Mouse (Mus musculus): Measurements from ENCODE around the gene Trim21. TPM values are rescaled to one million over a fixed set of nuclear protein-coding genes. Genes with fewer than 3 reads are reported as not detected.
A peak's percentile ranks its signal among the peaks of the same experiment; 100 is the strongest.

The Trim21 gene
- polyA plus RNA-seq (2015; fragmentation: Nextera tagmentation; extraction: Ambion mirVana): 0.51 and 0.64 TPM in 2 replicates

- H3K4me1 ChIP-seq: peaks cover 8% of the 10 kb centered on the region
- peak within 1 kb of the TSS; percentile 64 for H3K4me3 ChIP-seq
- ATAC-seq (ENCODE audit: extremely low read depth, insufficient number of reproducible peaks, low FRiP score, low TSS enrichment): peak; percentile 82; the same call in 1 of the 2 replicates
- H3K9ac ChIP-seq: peak within 1 kb of the TSS; percentile 83
- 21% methylated on average over 10 of the region's 10 CpGs for WGBS
- peak within 1 kb of the TSS; percentile 81 for H3K4me2 ChIP-seq
- peaks cover 1% of the 10 kb centered on the region; the same call in 1 of the 2 replicates for H3K36me3 ChIP-seq
- H3K27ac ChIP-seq (replicated peaks): 0 out of 2 replicates have a peak within 1 kb of the TSS, but pooled peaks have one; percentile 14
- H3K27me3 ChIP-seq (replicated peaks): no peaks in the 10 kb centered on the region
- no peaks in the 10 kb centered on the region for H3K9me3 ChIP-seq
Observed at GRCm38 (mm10) chr7:102564999-102565997, at the start of gene Trim21. Gene Trim21, minus strand, starts transcription at chr7:102565486.

DNA sequence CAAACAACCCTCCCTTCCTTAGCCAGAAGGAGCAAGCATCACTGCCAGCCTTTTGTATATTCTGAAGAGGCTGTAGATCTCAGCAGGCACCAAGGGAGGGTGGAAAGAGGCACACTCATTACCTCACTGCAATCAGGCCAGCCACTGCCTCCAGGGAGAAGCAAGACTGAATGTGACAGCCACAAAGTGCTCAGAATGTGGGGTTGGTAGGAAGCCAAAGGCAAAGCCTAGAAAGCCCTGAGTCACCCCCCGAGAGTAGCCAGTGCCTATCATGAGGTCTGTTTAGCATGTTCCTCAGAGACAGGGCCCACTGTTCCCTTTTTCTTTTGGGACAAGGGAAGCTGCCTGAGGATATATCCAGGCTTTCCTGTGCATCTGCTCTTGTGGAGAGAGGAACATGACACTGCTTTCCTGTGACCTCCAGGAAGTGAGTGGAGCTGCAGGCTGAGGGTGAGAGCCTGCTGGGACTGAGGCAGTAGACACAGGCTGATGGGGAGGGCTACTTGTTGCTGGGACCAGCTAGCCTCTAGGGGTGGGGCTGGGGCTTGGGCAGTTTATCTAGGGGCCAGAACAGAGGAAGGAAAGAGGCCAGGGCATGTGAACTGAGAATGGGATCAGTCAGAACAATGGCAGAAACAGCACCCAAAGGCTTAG is 32.2 kb upstream of the Trim21 start, which contains the start of gene Olfr552:
Gene Olfr552, plus strand, starts transcription at position 393 of the 654 bp plus-strand sequence.
- WGBS: 33% methylated on average over 1 of the region's 1 CpGs
- H3K9me3 ChIP-seq: no peaks in the 10 kb centered on the region
- H3K27me3 ChIP-seq (replicated peaks): no peaks in the 10 kb centered on the region
- H3K4me2 ChIP-seq: no peak within 1 kb of the TSS
- no peak within 1 kb of the TSS for H3K4me3 ChIP-seq
- no peak within 1 kb of the TSS for H3K9ac ChIP-seq
- no peak within 1 kb of the TSS for H3K27ac ChIP-seq (replicated peaks)
- H3K36me3 ChIP-seq: no peaks in the 10 kb centered on the region
- no peak for ATAC-seq (ENCODE audit: extremely low read depth, insufficient number of reproducible peaks, low FRiP score, low TSS enrichment)
- H3K4me1 ChIP-seq: no peaks in the 10 kb centered on the region

GRCm38 (mm10) chr7:102591786-102592185 is 26.5 kb upstream of the Trim21 start, which contains the start of gene Olfr551:
Gene Olfr551, minus strand, starts transcription at chr7:102591886.
- Histone ChIP-seq H3K27ac (replicated peaks) (no peak within 1 kb of the TSS), H3K9ac (no peak within 1 kb of the TSS), H3K4me3 (no peak within 1 kb of the TSS), H3K36me3 (no peaks in the 10 kb centered on the region), H3K27me3 (replicated peaks) (no peaks in the 10 kb centered on the region), H3K4me1 (no peaks in the 10 kb centered on the region), H3K4me2 (no peak within 1 kb of the TSS), H3K9me3 (no peaks in the 10 kb centered on the region)
- 87% methylated on average over 3 of the region's 3 CpGs for WGBS
- no peak for ATAC-seq (ENCODE audit: extremely low read depth, insufficient number of reproducible peaks, low FRiP score, low TSS enrichment)

- ATAC-seq (ENCODE audit: extremely low read depth, insufficient number of reproducible peaks, low FRiP score, low TSS enrichment): no peak
Observed at GRCm38 (mm10) chr7:102575998-102576397, 10.7 kb upstream of the Trim21 start.

GRCm38 (mm10) chr7:102573174-102573830 is 8.0 kb upstream of the Trim21 start:
- H3K4me1 ChIP-seq: no peaks in the 10 kb centered on the region
- H3K36me3 ChIP-seq: no peaks in the 10 kb centered on the region
- H3K27me3 ChIP-seq (replicated peaks): no peaks in the 10 kb centered on the region
- WGBS: 60% methylated on average over 3 of the region's 3 CpGs
- no peak overlapping the region for H3K27ac ChIP-seq (replicated peaks)
- H3K9me3 ChIP-seq: no peaks in the 10 kb centered on the region
- no peak overlapping the region for H3K9ac ChIP-seq
- no peak overlapping the region for H3K4me2 ChIP-seq
- H3K4me3 ChIP-seq: no peak overlapping the region
- ATAC-seq (ENCODE audit: extremely low read depth, insufficient number of reproducible peaks, low FRiP score, low TSS enrichment): no peak

More at GRCm38 (mm10) chr7:102575998-102576397, 10.7 kb upstream of the Trim21 start:
- WGBS: 60% methylated on average over 6 of the region's 6 CpGs
- no peaks in the 10 kb centered on the region for H3K36me3 ChIP-seq
- no peak overlapping the region for H3K4me2 ChIP-seq
- no peaks in the 10 kb centered on the region for H3K9me3 ChIP-seq
- no peak overlapping the region for H3K4me3 ChIP-seq
- H3K9ac ChIP-seq: no peak overlapping the region
- no peaks in the 10 kb centered on the region for H3K27me3 ChIP-seq (replicated peaks)
- no peak overlapping the region for H3K27ac ChIP-seq (replicated peaks)
- no peaks in the 10 kb centered on the region for H3K4me1 ChIP-seq

DNA sequence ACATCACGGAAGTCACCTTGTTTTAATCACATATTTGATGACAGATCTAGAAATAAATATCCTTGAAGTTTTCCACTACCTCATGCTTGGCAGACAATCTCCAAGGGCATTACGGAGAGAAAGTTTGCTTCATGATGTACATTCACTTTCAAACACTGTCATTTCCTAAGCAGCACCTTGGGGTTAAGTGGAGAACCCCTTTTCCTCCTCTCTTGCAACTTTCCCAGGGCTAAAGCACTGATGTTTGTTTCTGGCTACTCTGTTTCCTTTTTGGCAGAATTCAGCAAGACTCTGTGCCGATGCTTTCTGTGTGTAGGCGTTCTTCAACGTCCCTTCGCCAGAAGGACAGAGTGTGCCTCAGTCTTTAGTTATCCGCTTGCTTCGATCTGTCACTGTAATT is 5.9 kb upstream of the Trim21 start, which contains the start of gene Olfr550:
Gene Olfr550, plus strand, starts transcription at position 301 of the 400 bp plus-strand sequence.
- no peak within 1 kb of the TSS for H3K9ac ChIP-seq
- H3K4me2 ChIP-seq: no peak within 1 kb of the TSS
- ATAC-seq (ENCODE audit: extremely low read depth, insufficient number of reproducible peaks, low FRiP score, low TSS enrichment): no peak
- H3K4me3 ChIP-seq: no peak within 1 kb of the TSS
- H3K9me3 ChIP-seq: no peaks in the 10 kb centered on the region
- no peaks in the 10 kb centered on the region for H3K36me3 ChIP-seq
- no peak within 1 kb of the TSS for H3K27ac ChIP-seq (replicated peaks)
- whole genome bisulfite sequencing: 80% methylated on average over 8 of the region's 8 CpGs
- H3K4me1 ChIP-seq: no peaks in the 10 kb centered on the region
- no peaks in the 10 kb centered on the region for H3K27me3 ChIP-seq (replicated peaks)

- Histone ChIP-seq H3K9me3 (no peaks in the 10 kb centered on the region), H3K4me1 (peaks cover 8% of the 10 kb centered on the region), H3K27me3 (replicated peaks) (no peaks in the 10 kb centered on the region), H3K36me3 (no peaks in the 10 kb centered on the region), H3K9ac (no peak overlapping the region), H3K4me2 (no peak overlapping the region), H3K4me3 (no peak overlapping the region), H3K27ac (replicated peaks) (no peak overlapping the region)
- no peak for ATAC-seq (ENCODE audit: extremely low read depth, insufficient number of reproducible peaks, low FRiP score, low TSS enrichment)
- 84% methylated on average over 4 of the region's 4 CpGs for WGBS
Observed at GRCm38 (mm10) chr7:102566219-102566618, 933 bp upstream of the Trim21 start.

DNA sequence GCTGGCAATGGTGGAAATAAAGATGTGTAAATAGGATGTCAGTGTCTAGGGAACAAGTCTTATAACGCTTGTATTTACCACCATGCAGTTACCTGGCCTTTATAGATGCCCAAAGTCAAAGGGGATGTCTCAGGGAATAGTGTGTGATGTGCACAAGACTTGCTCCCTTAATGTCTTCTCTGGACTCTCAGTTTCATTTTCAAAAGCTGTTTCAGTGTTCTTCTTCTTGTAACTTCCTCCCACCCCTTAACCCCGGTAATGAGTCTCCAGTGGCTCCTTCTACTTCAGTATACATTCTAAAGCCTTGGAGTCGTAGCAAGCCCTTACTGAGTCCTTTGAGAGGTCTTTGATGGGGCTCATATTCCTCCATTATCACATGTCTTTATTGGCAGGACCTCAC is 12.0 kb downstream of the Trim21 start:
- Histone ChIP-seq H3K4me1 (no peaks in the 10 kb centered on the region), H3K9ac (no peak overlapping the region), H3K4me2 (no peak overlapping the region), H3K4me3 (no peak overlapping the region), H3K36me3 (no peaks in the 10 kb centered on the region), H3K27ac (replicated peaks) (no peak overlapping the region), H3K9me3 (no peaks in the 10 kb centered on the region), H3K27me3 (replicated peaks) (no peaks in the 10 kb centered on the region)
- ATAC-seq (ENCODE audit: extremely low read depth, insufficient number of reproducible peaks, low FRiP score, low TSS enrichment): no peak
- 74% methylated on average over 3 of the region's 3 CpGs for WGBS

GRCm38 (mm10) chr7:102549570-102549969 is 15.7 kb downstream of the Trim21 start, which contains the start of gene Olfr549:
Gene Olfr549, plus strand, starts transcription at chr7:102549870.
- 83% methylated on average over 3 of the region's 3 CpGs for WGBS

GRCm38 (mm10) chr7:102541251-102541650 is 24.0 kb downstream of the Trim21 start:
- H3K36me3 ChIP-seq: no peaks in the 10 kb centered on the region
- no peak overlapping the region for H3K4me3 ChIP-seq
- no peaks in the 10 kb centered on the region for H3K27me3 ChIP-seq (replicated peaks)
- H3K4me2 ChIP-seq: no peak overlapping the region
- WGBS: 37% methylated on average over 3 of the region's 3 CpGs
- H3K4me1 ChIP-seq: no peaks in the 10 kb centered on the region
- H3K9me3 ChIP-seq: no peaks in the 10 kb centered on the region
- no peak overlapping the region for H3K27ac ChIP-seq (replicated peaks)
- no peak overlapping the region for H3K9ac ChIP-seq
- ATAC-seq (ENCODE audit: extremely low read depth, insufficient number of reproducible peaks, low FRiP score, low TSS enrichment): no peak

More at GRCm38 (mm10) chr7:102549570-102549969, 15.7 kb downstream of the Trim21 start, which contains the start of gene Olfr549:
- H3K4me1 ChIP-seq: no peaks in the 10 kb centered on the region
- no peak within 1 kb of the TSS for H3K4me2 ChIP-seq
- no peaks in the 10 kb centered on the region for H3K36me3 ChIP-seq
- no peaks in the 10 kb centered on the region for H3K9me3 ChIP-seq
- ATAC-seq (ENCODE audit: extremely low read depth, insufficient number of reproducible peaks, low FRiP score, low TSS enrichment): no peak
- no peak within 1 kb of the TSS for H3K4me3 ChIP-seq
- no peaks in the 10 kb centered on the region for H3K27me3 ChIP-seq (replicated peaks)
- no peak within 1 kb of the TSS for H3K9ac ChIP-seq
- no peak within 1 kb of the TSS for H3K27ac ChIP-seq (replicated peaks)

DNA sequence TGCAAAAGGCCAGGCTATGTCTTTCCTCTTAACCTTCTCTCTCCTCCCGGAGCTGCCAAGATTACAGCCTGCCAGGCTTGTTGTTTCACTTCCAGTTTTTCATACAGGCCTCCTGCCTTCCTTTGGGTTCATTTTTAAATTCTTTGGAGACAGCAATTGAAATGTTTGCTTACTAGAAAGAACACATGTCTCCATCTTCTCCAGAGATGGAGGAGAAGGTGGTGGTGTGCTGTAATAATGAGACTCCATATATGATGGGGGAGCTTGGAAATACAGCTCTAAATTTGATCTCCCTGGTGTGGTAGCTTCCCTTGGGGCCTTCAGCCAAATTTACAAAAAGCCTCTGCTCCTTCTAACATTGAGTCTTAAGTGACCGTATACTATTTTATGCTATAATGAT is 24.7 kb downstream of the Trim21 start, which contains the start of gene Olfr548-ps1:
Gene Olfr548-ps1, plus strand, starts transcription at position 301 of the 400 bp plus-strand sequence.
- no peak for ATAC-seq (ENCODE audit: extremely low read depth, insufficient number of reproducible peaks, low FRiP score, low TSS enrichment)
- no peak within 1 kb of the TSS for H3K4me2 ChIP-seq
- no peak within 1 kb of the TSS for H3K4me3 ChIP-seq
- H3K27ac ChIP-seq (replicated peaks): no peak within 1 kb of the TSS
- H3K9ac ChIP-seq: no peak within 1 kb of the TSS
- H3K27me3 ChIP-seq (replicated peaks): no peaks in the 10 kb centered on the region
- no peaks in the 10 kb centered on the region for H3K9me3 ChIP-seq
- no peaks in the 10 kb centered on the region for H3K4me1 ChIP-seq
- no peaks in the 10 kb centered on the region for H3K36me3 ChIP-seq
- 73% methylated on average over 2 of the region's 2 CpGs for WGBS

Measured in heart, embryonic 13.5 days (tissue).